Mouse (Mus musculus) thymus, adult 2 months (tissue): ENCODE results near the gene Cdhr3. TPM values are rescaled to one million over a fixed set of nuclear protein-coding genes. Genes with fewer than 3 reads are reported as not detected.
"Not testable (repeated sequence)": the region's sequence is repeated elsewhere in the genome, so short reads cannot be mapped to it uniquely, and the experiment has no call there.

Experiments
- DNase-seq: peaks from one replicate; pipeline ENCODE4 v3.0.0; 2021
- H3K27ac ChIP-seq: fragments of 200-500 bp; 2 replicates; pipeline ENCODE4 v1.5.1; 2012; ENCODE audit warnings: low read length, control low read depth; ENCODE audit not compliant: control insufficient read depth, insufficient read depth
- H3K27me3 ChIP-seq: fragments of 200-500 bp; 2 replicates; pipeline ENCODE4 v1.6.1; 2012; ENCODE audit warnings: mild to moderate bottlenecking, low read length, moderate library complexity, mixed read lengths; ENCODE audit not compliant: control insufficient read depth, insufficient read depth
- H3K36me3 ChIP-seq: fragments of 200-500 bp; 2 replicates; pipeline ENCODE4 v1.6.1; 2012; ENCODE audit warnings: mild to moderate bottlenecking, low read length, moderate library complexity; ENCODE audit not compliant: control insufficient read depth, insufficient read depth
- H3K4me1 ChIP-seq: fragments of 200-500 bp; replicated peaks from 2 replicates; pipeline ENCODE4 v1.6.1; 2012; ENCODE audit warnings: low read length; ENCODE audit not compliant: control insufficient read depth, insufficient read depth
- H3K4me3 ChIP-seq: fragments of 200-500 bp; 2 replicates; pipeline ENCODE4 v1.5.1; 2012; ENCODE audit warnings: mild to moderate bottlenecking, low read length, control low read depth, moderate library complexity; ENCODE audit not compliant: control insufficient read depth, insufficient read depth
- CTCF ChIP-seq: fragments of 200-500 bp; IDR thresholded peaks from 2 replicates; pipeline ENCODE4 v1.5.1; 2012; ENCODE audit warnings: mild to moderate bottlenecking, control low read depth, low read length, moderate library complexity, borderline replicate concordance; ENCODE audit not compliant: control insufficient read depth, poor library complexity, insufficient read depth; ENCODE audit errors: extremely low read depth
- POLR2A ChIP-seq: fragments of 200-500 bp; IDR thresholded peaks from 2 replicates; pipeline ENCODE4 v1.6.1; 2012; ENCODE audit warnings: mild to moderate bottlenecking, low read length, control low read depth, moderate library complexity; ENCODE audit not compliant: control insufficient read depth, poor library complexity, insufficient read depth; ENCODE audit errors: extremely low read depth
- WGBS: fragments of 180-500 bp; shearing (Covaris S2); methylation state at CpG from one replicate; pipeline ENCODE4 v1.1.7; 2018; 5-methylcytosine and 5-hydroxymethylcytosine counted together
- polyA plus RNA-seq: library from polyadenylated mRNA; depleted of rRNA; stranded (reverse); fragments of >200 nt; gene quantifications from 2 replicates; pipeline ENCODE4 v1.2.3, GENCODE M21; 2012; rRNA removed

Cdhr3 gene
- polyA plus RNA-seq, 1 experiment, result 0.38 TPM

DNA sequence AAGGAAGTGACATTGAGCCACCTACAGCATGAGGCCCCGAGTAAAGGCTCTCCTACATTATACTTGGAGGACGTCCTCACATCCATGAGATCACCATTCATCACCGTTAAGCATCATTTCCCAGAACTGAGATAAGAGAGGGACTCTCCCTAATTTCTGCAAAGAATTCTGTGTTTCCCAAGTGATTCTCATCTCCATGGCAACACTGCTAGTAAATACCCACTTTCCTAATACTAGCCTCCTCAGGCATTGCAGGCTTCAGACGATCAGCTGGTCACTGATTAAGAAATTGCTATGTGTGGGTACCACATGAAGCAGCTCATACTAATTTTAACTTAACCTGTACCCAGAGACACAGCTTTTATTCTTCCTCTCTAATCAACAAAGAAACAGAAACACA is 92.3 kb downstream of the Cdhr3 start:
- Histone ChIP-seq H3K4me1 (peaks cover 14% of the 10 kb centered on the region), H3K27me3 (no peaks in the 10 kb centered on the region), H3K36me3 (no peaks in the 10 kb centered on the region), H3K4me3 (no peak overlapping the region), H3K27ac (peak overlapping the region; percentile 45; the same call in 1 of the 2 replicates)
- WGBS, result 82% methylated on average over 4 of the region's 4 CpGs
- TF ChIP-seq CTCF (no peak), POLR2A (no peak)
- no peak for DNase-seq

DNA sequence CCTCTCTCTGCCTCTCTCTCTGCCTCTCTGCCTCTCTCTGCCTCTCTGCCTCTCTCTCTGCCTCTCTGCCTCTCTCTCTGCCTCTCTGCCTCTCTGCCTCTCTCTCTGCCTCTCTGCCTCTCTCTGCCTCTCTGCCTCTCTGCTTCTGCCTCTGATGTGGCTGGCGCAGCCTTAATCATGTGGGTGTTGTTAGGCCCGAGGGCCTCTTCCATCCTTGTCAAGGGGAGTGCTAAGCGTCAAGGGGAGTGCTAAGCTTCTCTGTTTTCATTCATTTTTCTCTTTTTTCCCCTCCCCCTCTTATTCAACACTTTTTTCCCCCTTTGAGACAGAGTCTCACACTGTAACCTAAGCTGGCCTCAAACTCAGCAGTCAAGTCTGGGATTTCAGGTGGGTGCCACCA is 92.9 kb downstream of the Cdhr3 start:
- not testable (repeated sequence) for H3K27me3 ChIP-seq, H3K4me3 ChIP-seq, H3K36me3 ChIP-seq
- peaks cover 17% of the 10 kb centered on the region for H3K4me1 ChIP-seq
- peak overlapping the region; percentile 45; the same call in 1 of the 2 replicates for H3K27ac ChIP-seq
- 6% methylated on average over 3 of the region's 3 CpGs for WGBS
- DNase-seq, result peak; percentile 37

DNA sequence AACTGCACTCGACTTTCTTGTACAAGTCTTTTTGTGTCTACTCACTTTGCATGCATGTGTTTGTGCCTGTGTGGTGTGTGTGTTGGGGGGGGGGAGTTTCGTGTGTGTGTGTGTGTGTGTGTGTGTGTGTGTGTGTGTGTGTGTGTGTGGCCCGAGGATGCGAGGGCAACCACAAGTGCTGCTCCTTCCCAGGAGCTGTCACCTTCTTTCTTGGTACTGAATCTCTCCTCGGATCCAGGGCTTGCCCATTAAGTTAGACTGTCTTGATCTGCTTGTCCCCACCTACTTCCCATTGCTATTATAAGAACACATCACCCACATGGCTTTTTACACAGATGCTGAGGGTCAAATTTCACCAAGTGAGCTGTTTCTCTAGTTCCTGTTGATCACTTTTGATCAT is 93.9 kb downstream of the Cdhr3 start:
- TF ChIP-seq POLR2A, result no peak
- no peak for TF ChIP-seq CTCF
- no peaks in the 10 kb centered on the region for H3K27me3 ChIP-seq
- H3K4me1 ChIP-seq, result peaks cover 17% of the 10 kb centered on the region
- no peaks in the 10 kb centered on the region for H3K36me3 ChIP-seq
- DNase-seq, result no peak
- no peak overlapping the region for H3K4me3 ChIP-seq
- no peak overlapping the region for H3K27ac ChIP-seq
- 6% methylated on average over 3 of the region's 5 CpGs for WGBS

DNA sequence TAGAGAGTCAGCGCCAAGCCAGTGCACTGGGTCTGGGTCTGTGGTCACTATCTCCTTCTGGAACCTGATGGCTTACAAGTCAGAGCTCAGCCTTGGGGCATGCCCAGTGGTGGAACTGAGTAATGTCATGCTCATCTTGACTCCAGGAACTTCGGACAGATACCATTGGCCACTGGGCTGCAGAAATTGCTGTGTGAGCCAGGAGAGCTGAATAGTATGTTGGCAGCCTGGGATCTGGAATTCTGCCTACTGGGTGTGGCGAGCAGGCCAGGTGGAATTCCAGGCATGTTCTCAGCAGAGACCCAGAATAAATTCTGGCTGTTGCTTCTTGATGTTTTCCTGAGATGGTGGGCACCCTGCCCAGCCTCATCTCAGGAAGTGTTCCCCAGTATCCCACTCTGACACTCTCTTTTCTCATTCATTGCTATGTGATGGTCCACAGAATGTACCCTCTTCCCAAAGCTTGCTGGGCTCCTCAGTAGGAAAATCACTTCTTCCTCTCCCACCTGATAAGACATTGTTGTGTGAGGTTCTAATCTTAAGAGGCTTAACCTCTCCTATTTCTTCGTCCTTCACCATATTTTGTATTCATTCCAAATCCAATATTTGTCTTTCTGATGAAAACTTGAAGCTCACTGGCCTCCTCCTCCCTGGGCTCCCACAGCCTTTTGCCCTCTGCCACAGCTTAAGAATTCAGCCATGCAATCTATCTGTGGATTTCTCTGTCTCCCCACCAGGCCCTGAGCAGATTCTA is 97.4 kb downstream of the Cdhr3 start:
- Histone ChIP-seq H3K36me3 (no peaks in the 10 kb centered on the region), H3K27ac (no peak overlapping the region), H3K4me1 (peaks cover 14% of the 10 kb centered on the region), H3K27me3 (no peaks in the 10 kb centered on the region), H3K4me3 (no peak overlapping the region)
- WGBS, result 95% methylated on average over 4 of the region's 4 CpGs
- no peak for DNase-seq
- no peak for TF ChIP-seq POLR2A
- TF ChIP-seq CTCF, result no peak

DNA sequence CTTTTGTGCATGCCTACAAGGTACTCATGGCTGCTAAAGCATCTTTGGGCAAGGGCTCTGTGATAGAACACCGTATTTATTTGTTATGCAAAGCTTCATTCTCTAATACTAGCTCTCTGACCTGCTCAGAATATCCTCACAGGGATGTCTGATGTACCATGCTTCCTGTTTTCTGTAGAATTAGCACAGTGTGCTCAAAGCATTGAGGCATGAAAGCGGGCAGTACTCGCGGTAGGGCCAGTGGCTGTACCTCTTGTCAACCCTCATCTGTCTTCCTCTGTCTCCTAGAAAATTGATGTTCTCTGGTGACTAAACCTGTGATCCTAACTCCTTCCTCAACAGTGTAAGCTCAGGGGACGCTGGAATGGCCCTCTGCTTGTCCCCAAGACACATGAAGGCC is 98.6 kb downstream of the Cdhr3 start:
- Histone ChIP-seq H3K4me1 (peaks cover 10% of the 10 kb centered on the region), H3K4me3 (no peak overlapping the region), H3K36me3 (no peaks in the 10 kb centered on the region), H3K27ac (no peak overlapping the region), H3K27me3 (no peaks in the 10 kb centered on the region)
- 86% methylated on average over 5 of the region's 5 CpGs for WGBS
- no peak for DNase-seq
- TF ChIP-seq CTCF (no peak), POLR2A (no peak)

DNA sequence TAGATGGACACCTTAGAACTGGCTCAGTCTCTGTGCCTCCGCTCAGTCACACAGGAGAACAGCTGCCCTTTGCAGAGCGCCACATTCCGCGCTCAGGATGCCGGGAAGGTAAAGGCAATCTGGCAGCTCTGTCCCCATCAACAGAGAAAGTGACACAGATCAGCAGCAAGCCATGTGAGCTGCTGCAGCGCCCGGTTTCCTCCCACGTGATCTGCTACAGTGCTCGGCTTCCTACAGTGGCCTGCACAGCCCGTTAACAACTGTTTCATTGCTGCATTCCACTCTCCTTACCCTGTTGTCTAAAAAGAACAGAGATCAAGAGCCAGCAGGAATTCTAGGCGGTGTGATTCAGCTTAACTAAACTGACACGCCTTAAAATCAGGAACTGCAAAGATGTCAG is 102.9 kb downstream of the Cdhr3 start:
- peak; percentile 21 for DNase-seq
- Histone ChIP-seq H3K27me3 (no peaks in the 10 kb centered on the region), H3K4me3 (no peak overlapping the region), H3K4me1 (0 out of 2 replicates have a peak, but pooled peaks cover 3% of the 10 kb centered on the region), H3K27ac (no peak overlapping the region), H3K36me3 (no peaks in the 10 kb centered on the region)
- TF ChIP-seq POLR2A, result no peak
- no peak for TF ChIP-seq CTCF
- 81% methylated on average over 12 of the region's 12 CpGs for WGBS

DNA sequence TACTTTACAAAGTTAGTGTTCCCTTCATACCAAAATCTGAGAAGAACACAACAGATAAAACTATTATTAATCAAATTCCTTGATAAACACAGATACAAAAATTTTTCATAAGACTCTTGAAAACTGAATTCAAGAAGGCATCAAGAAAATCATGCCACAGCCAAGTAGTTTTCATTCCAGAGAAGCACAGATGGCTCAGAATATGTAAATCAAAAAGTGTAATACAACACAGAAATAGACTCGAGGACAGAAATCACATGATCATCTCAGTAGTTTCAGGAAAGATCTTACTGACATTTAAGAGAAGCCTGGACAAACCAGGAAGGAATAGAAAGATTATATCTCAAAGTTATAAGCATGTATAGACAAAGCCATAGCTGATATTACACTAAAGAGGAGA is 106.4 kb downstream of the Cdhr3 start:
- 44% methylated on average over 1 of the region's 1 CpGs for WGBS

More for the DNA sequence above, 106.4 kb downstream of the Cdhr3 start:
- DNase-seq, result no peak
- Histone ChIP-seq H3K36me3 (no peaks in the 10 kb centered on the region), H3K27me3 (no peaks in the 10 kb centered on the region), H3K27ac (no peak overlapping the region), H3K4me1 (0 out of 2 replicates have a peak, but pooled peaks cover 3% of the 10 kb centered on the region), H3K4me3 (no peak overlapping the region)
- TF ChIP-seq POLR2A, result no peak
- no peak for TF ChIP-seq CTCF

Other genes with a start within 250 kb of the Cdhr3 start
- gene Sypl, start 139.0 kb downstream of the Cdhr3 start, polyA plus RNA-seq, result 44.8 and 62.4 TPM in 2 replicates
- gene Atxn7l1, start 54.8 kb upstream of the Cdhr3 start, polyA plus RNA-seq, result 129 and 141 TPM in 2 replicates